Mouse (Mus musculus) heart, embryonic 14.5 days (tissue): ENCODE measurements around the gene Sdhd. TPM values are rescaled to one million over a fixed set of nuclear protein-coding genes. Genes with fewer than 3 reads are reported as not detected.
A peak's percentile ranks its signal among the peaks of the same experiment; 100 is the strongest.

Experiments used
- ATAC-seq: fragments of 200-750 bp; cut with Nextera tagmentation; 2 replicates; pipeline ENCODE4 v1.8.0; 2017; ENCODE audit warnings: low read depth, moderate TSS enrichment; ENCODE audit not compliant: insufficient number of reproducible peaks, insufficient read depth, low FRiP score
- H3K27ac ChIP-seq, 2 experiments: fragments of 200-500 bp in 1 of 2; fragments of 300-500 bp in 1 of 2; sonication (generic) in 1 of 2; replicated peaks in 1 of 2; 2 replicates each; pipeline ENCODE4 v1.5.1; 2012 to 2014; ENCODE audit warnings: low read depth in 2 of 2, low read length in 2 of 2, control low read depth in 1 of 2, mild to moderate bottlenecking in 1 of 2, mixed read lengths in 1 of 2; ENCODE audit not compliant: control insufficient read depth in 1 of 2, insufficient read depth in 1 of 2
- H3K27me3 ChIP-seq: fragments of 300-500 bp; sonication (generic); 2 replicates; pipeline ENCODE4 v1.6.1; 2014; ENCODE audit warnings: mild to moderate bottlenecking, low read length, control low read depth; ENCODE audit not compliant: control insufficient read depth, insufficient read depth
- H3K36me3 ChIP-seq: fragments of 300-500 bp; sonication (generic); 2 replicates; pipeline ENCODE4 v1.6.1; 2014; ENCODE audit warnings: mild to moderate bottlenecking, control low read depth, low read length, mixed read lengths; ENCODE audit not compliant: control insufficient read depth, insufficient read depth
- H3K4me1 ChIP-seq, 2 experiments: fragments of 200-500 bp in 1 of 2; fragments of 300-500 bp in 1 of 2; sonication (generic) in 1 of 2; 2 replicates each; pipeline ENCODE4 v1.6.1; 2012 to 2014; ENCODE audit warnings: low read length in 2 of 2, control low read depth in 1 of 2, mixed read lengths in 1 of 2; ENCODE audit not compliant: control insufficient read depth in 2 of 2, insufficient read depth in 2 of 2
- H3K4me2 ChIP-seq: fragments of 300-500 bp; sonication (generic); 2 replicates; pipeline ENCODE4 v1.6.1; 2014; ENCODE audit warnings: mild to moderate bottlenecking, low read length
- H3K4me3 ChIP-seq, 2 experiments: fragments of 200-500 bp in 1 of 2; fragments of 300-500 bp in 1 of 2; sonication (generic) in 1 of 2; 2 replicates each; pipeline ENCODE4 v1.5.1; 2012 to 2014; ENCODE audit warnings: low read length in 2 of 2, mild to moderate bottlenecking in 2 of 2, control low read depth in 1 of 2, low read depth in 1 of 2, moderate library complexity in 1 of 2; ENCODE audit not compliant: control insufficient read depth in 1 of 2, insufficient read depth in 1 of 2
- H3K9ac ChIP-seq: fragments of 300-500 bp; sonication (generic); 2 replicates; pipeline ENCODE4 v1.6.1; 2014; ENCODE audit warnings: mild to moderate bottlenecking, low read length
- H3K9me3 ChIP-seq: fragments of 300-500 bp; sonication (generic); 2 replicates; pipeline ENCODE4 v1.6.1; 2016; ENCODE audit warnings: low read length, control low read depth; ENCODE audit not compliant: control insufficient read depth
- WGBS: fragments of 180-500 bp; shearing (Covaris S2); extraction: QIAGEN DNeasy Blood & Tissue Kit; methylation state at CpG from one replicate; pipeline ENCODE4 v1.1.7; 2014; 5-methylcytosine and 5-hydroxymethylcytosine counted together
- polyA plus RNA-seq: library from polyadenylated mRNA; unstranded; fragments of >200 nt; fragmentation: Nextera tagmentation; extraction: Ambion mirVana; gene quantifications from 2 replicates; pipeline ENCODE4 v1.2.1, GENCODE M21; 2014

Sdhd gene
- polyA plus RNA-seq, 1 experiment from 2014 or later = 751 TPM

- Histone ChIP-seq H3K4me3 (no peak overlapping the region), H3K4me2 (no peak overlapping the region), H3K27me3 (no peaks in the 10 kb centered on the region), H3K36me3 (no peaks in the 10 kb centered on the region), H3K9ac (no peak overlapping the region), H3K4me1 (no peaks in the 10 kb centered on the region; a peak in 3 of 4 replicates), H3K27ac (no peak overlapping the region), H3K9me3 (no peaks in the 10 kb centered on the region; the same call in 1 of the 2 replicates)
- no peak for ATAC-seq
- WGBS = 78% methylated on average over 2 of the region's 2 CpGs
Observed at GRCm38 (mm10) chr9:50561918-50562360, 41.7 kb downstream of the Sdhd start.

GRCm38 (mm10) chr9:50561145-50561917 lies 42.3 kb downstream of the Sdhd start, which contains the start of gene Tex12:
Gene Tex12, minus strand, starts transcription at chr9:50561325.
- H3K9me3 ChIP-seq = no peaks in the 10 kb centered on the region; the same call in 1 of the 2 replicates
- H3K9ac ChIP-seq = no peak within 1 kb of the TSS
- no peaks in the 10 kb centered on the region; a peak in 3 of 4 replicates for H3K4me1 ChIP-seq
- H3K4me3 ChIP-seq = no peak within 1 kb of the TSS
- no peak for ATAC-seq
- no peak within 1 kb of the TSS for H3K4me2 ChIP-seq
- no peaks in the 10 kb centered on the region for H3K27me3 ChIP-seq
- WGBS = 80% methylated on average over 38 of the region's 38 CpGs
- no peaks in the 10 kb centered on the region for H3K36me3 ChIP-seq
- H3K27ac ChIP-seq = no peak within 1 kb of the TSS

DNA sequence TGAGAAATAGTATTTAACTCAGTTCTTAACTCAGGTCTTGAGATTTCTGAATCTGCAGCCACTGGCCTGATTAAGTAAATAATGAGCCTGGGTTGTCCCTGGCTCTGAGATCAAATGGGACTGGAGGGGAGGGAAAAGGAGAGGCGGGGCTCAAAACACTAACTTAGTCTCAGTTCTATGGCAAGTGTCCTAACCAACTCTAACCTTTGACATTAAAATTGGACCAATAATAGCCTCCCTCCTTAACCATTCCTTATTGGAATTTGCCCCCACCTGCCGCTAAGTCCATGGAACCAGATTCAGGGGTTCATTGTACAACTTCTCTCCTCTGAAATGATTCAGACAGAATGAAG lies 48.5 kb downstream of the Sdhd start, which contains the start of gene Bco2:
TSS of gene Bco2 (minus strand) at position 88 of the 353 bp plus-strand sequence.
- Histone ChIP-seq H3K9me3 (no peaks in the 10 kb centered on the region), H3K27ac (no peak within 1 kb of the TSS), H3K9ac (0 out of 2 replicates have a peak within 1 kb of the TSS, but pooled peaks have one; percentile 40), H3K4me1 (peaks cover 2 to 4% of the 10 kb centered on the region in 2 experiments; a peak in 1 of 4 replicates), H3K36me3 (no peaks in the 10 kb centered on the region), H3K4me3 (peak within 1 kb of the TSS in 1 of 2 experiments; percentile 8; a peak in 1 of 4 replicates), H3K27me3 (no peaks in the 10 kb centered on the region), H3K4me2 (peak within 1 kb of the TSS; percentile 42; the same call in 1 of the 2 replicates)
- 47% methylated on average over 2 of the region's 2 CpGs for WGBS
- no peak for ATAC-seq

DNA sequence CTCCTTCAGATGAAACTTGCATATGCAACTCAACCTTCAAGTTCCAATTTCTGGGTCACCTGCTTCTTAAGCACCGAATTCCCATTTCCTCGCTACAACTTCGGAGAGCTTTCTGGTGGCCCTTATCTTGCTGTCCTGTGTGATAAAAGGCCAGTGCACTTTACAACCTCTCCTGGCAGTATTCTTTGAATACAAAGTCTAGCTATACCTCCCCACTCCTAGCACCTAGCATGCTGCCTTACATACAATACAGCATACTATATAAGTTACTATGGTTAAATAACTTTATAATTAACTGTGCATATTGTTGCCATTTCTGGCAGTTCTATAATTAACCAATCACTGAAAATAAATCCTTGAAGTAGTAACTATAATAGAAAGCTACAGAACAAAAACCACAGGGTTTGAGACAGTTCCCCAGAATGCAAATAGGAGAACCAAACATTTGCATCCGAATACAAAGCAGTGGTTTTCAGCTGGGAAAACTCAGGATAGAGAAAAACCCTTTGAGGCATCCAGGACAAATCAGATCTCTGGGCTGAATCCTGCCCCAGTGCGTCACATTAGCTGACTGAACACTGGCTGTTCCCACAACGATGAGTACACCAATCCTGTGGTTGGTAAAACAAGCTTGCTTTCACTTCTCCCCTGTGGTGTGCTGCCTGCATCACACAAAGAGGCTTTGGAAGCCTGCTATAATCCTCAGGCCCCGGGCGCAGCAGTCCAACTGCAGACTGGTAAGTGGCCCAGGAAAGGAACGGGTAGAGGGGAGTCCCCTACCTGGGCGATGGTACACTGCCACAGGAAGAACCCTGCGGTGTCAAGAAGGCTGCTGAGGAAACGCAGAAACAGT lies 49.1 kb downstream of the Sdhd start, which contains the start of gene Il18:
TSS of gene Il18 (plus strand) at position 587 of the 853 bp plus-strand sequence.
- Histone ChIP-seq H3K4me2 (peak within 1 kb of the TSS; percentile 42; the same call in 1 of the 2 replicates), H3K9me3 (no peaks in the 10 kb centered on the region), H3K4me3 (peak within 1 kb of the TSS in 1 of 2 experiments; percentile 8; a peak in 1 of 4 replicates), H3K27ac (no peak within 1 kb of the TSS), H3K27me3 (no peaks in the 10 kb centered on the region), H3K36me3 (no peaks in the 10 kb centered on the region), H3K4me1 (peaks cover 2 to 4% of the 10 kb centered on the region in 2 experiments; a peak in 1 of 4 replicates), H3K9ac (0 out of 2 replicates have a peak within 1 kb of the TSS, but pooled peaks have one; percentile 40)
- WGBS = 23% methylated on average over 12 of the region's 12 CpGs
- ATAC-seq = no peak

DNA sequence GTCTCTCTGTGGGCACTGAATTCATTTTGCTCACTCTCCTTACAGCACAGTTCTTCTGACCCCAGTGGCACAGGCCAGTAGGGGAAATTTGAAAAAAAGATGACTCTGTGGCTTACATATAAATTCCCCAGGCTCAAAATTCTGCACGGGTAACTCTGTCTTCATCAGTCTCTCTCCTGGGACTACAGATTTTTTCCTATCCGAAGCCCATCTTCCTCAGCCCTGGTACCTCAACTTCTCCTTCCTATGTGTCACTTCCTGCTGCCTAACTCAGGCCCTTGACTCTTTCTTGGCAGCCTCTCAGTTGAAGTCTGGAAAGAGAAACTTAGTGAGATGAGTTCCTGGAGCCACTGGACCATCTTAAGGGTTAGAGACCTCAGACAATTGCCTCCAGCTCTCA lies 50.1 kb downstream of the Sdhd start:
- Histone ChIP-seq H3K27me3 (no peaks in the 10 kb centered on the region), H3K9me3 (no peaks in the 10 kb centered on the region), H3K27ac (no peak overlapping the region), H3K4me2 (no peak overlapping the region), H3K36me3 (no peaks in the 10 kb centered on the region), H3K4me1 (peaks cover 2 to 4% of the 10 kb centered on the region in 2 experiments; a peak in 1 of 4 replicates), H3K4me3 (no peak overlapping the region), H3K9ac (no peak overlapping the region)
- ATAC-seq = no peak
- 70% methylated on average over 2 of the region's 2 CpGs for WGBS

DNA sequence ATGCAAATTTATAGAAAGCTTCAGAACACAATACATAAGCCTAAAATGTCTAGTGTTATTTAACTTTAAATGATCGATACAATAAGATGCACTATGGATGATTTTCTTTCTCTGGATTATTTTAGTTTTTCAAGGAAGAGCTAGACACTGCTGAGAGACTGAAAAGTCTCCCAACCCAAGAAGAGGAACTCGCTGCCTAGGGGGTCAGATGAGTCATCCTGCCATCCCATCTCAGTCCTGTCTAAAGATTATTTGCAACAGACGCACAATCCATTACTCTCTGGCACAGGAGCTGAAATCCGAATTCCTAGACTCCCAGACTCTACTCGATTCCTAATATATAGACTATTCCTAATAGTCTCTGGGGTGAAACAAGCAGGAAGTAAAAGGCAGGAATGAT lies 51.4 kb downstream of the Sdhd start:
- no peak for ATAC-seq
- 62% methylated on average over 5 of the region's 5 CpGs for WGBS
- Histone ChIP-seq H3K4me1 (peaks cover 2 to 4% of the 10 kb centered on the region in 2 experiments; a peak in 2 of 4 replicates), H3K36me3 (no peaks in the 10 kb centered on the region), H3K4me2 (no peak overlapping the region), H3K9ac (no peak overlapping the region), H3K9me3 (no peaks in the 10 kb centered on the region), H3K4me3 (no peak overlapping the region), H3K27ac (no peak overlapping the region), H3K27me3 (no peaks in the 10 kb centered on the region)

- Histone ChIP-seq H3K27me3 (no peaks in the 10 kb centered on the region), H3K4me2 (no peak overlapping the region), H3K9ac (no peak overlapping the region), H3K4me1 (no peaks in the 10 kb centered on the region; a peak in 1 of 4 replicates), H3K36me3 (no peaks in the 10 kb centered on the region), H3K4me3 (no peak overlapping the region), H3K9me3 (no peaks in the 10 kb centered on the region), H3K27ac (no peak overlapping the region)
- 86% methylated on average over 4 of the region's 4 CpGs for WGBS
- ATAC-seq = no peak
Observed at GRCm38 (mm10) chr9:50548936-50549335, 54.7 kb downstream of the Sdhd start.
